Mouse (Mus musculus) layer of hippocampus, adult 9-10 months (tissue): ENCODE results near the gene Gpr179.
A peak's percentile ranks its signal among the peaks of the same experiment; 100 is the strongest.
"Not testable (repeated sequence)": the region's sequence is repeated elsewhere in the genome, so short reads cannot be mapped to it uniquely, and the experiment has no call there.

ENCODE experiments used
- DNase-seq: peaks from one replicate; pipeline ENCODE4 v3.0.0; 2022; ENCODE audit warnings: low spot score

Gpr179 gene

GRCm38 (mm10) chr11:97354646-97355045 is 2.8 kb upstream of the Gpr179 start:
- DNase-seq = no peak

- no peak for DNase-seq
These were observed 1.2 kb upstream of the Gpr179 start for GRCm38 (mm10) chr11:97352935-97353597.

GRCm38 (mm10) chr11:97350035-97350434 is 1.8 kb downstream of the Gpr179 start:
- peak; percentile 60 for DNase-seq

- no peak for DNase-seq
These were observed 4.6 kb downstream of the Gpr179 start for GRCm38 (mm10) chr11:97347291-97347690.

- no peak for DNase-seq
These were observed 5.5 kb downstream of the Gpr179 start for GRCm38 (mm10) chr11:97346383-97346782.

- no peak for DNase-seq
These were observed 6.4 kb downstream of the Gpr179 start for GRCm38 (mm10) chr11:97345446-97345845.

GRCm38 (mm10) chr11:97343619-97344018 is 8.3 kb downstream of the Gpr179 start:
- no peak for DNase-seq

GRCm38 (mm10) chr11:97343175-97343574 is 8.7 kb downstream of the Gpr179 start:
- no peak for DNase-seq

GRCm38 (mm10) chr11:97338977-97339315 is 12.9 kb downstream of the Gpr179 start:
- DNase-seq = no peak

GRCm38 (mm10) chr11:97338302-97338976 is 13.4 kb downstream of the Gpr179 start:
- no peak for DNase-seq

GRCm38 (mm10) chr11:97337363-97337762 is 14.5 kb downstream of the Gpr179 start:
- no peak for DNase-seq

GRCm38 (mm10) chr11:97336751-97337345 is 15.0 kb downstream of the Gpr179 start:
- DNase-seq = no peak

- DNase-seq = no peak
These were observed 15.6 kb downstream of the Gpr179 start for GRCm38 (mm10) chr11:97336238-97336637.

GRCm38 (mm10) chr11:97334400-97334799 is 17.5 kb downstream of the Gpr179 start:
- no peak for DNase-seq

- DNase-seq = no peak
These were observed 18.0 kb downstream of the Gpr179 start for GRCm38 (mm10) chr11:97333896-97334295.

GRCm38 (mm10) chr11:97333044-97333443 is 18.8 kb downstream of the Gpr179 start:
- no peak for DNase-seq

- DNase-seq = no peak
These were observed 20.4 kb downstream of the Gpr179 start for GRCm38 (mm10) chr11:97331231-97332190.

- DNase-seq = no peak
These were observed 21.6 kb downstream of the Gpr179 start for GRCm38 (mm10) chr11:97330315-97330714.

- DNase-seq = no peak
These were observed 23.7 kb downstream of the Gpr179 start for GRCm38 (mm10) chr11:97328148-97328547.

- no peak for DNase-seq
These were observed 26.7 kb downstream of the Gpr179 start for GRCm38 (mm10) chr11:97325224-97325623.

- not testable (repeated sequence) for DNase-seq
These were observed 29.8 kb downstream of the Gpr179 start for GRCm38 (mm10) chr11:97321894-97322600.

- no peak for DNase-seq
These were observed 30.7 kb downstream of the Gpr179 start for GRCm38 (mm10) chr11:97321197-97321596.
